Mouse (Mus musculus) neural tube, embryonic 12.5 days (tissue): ENCODE data around the gene Cyth3. TPM values are rescaled to one million over a fixed set of nuclear protein-coding genes. Genes with fewer than 3 reads are reported as not detected.

Experiments
- ATAC-seq: fragments of 200-750 bp; cut with Nextera tagmentation; 2 replicates; pipeline ENCODE4 v1.8.0; 2017; ENCODE audit warnings: low read depth, mild to moderate bottlenecking, moderate TSS enrichment, moderate library complexity; ENCODE audit not compliant: low FRiP score
- H3K27ac ChIP-seq: fragments of 300-500 bp; sonication (generic); 2 replicates; pipeline ENCODE4 v1.5.1; 2016
- H3K27me3 ChIP-seq: fragments of 300-500 bp; sonication (generic); replicated peaks from 2 replicates; pipeline ENCODE4 v1.6.1; 2016; ENCODE audit warnings: mild to moderate bottlenecking
- H3K36me3 ChIP-seq: fragments of 300-500 bp; sonication (generic); 2 replicates; pipeline ENCODE4 v1.6.1; 2016; ENCODE audit warnings: mild to moderate bottlenecking
- H3K4me1 ChIP-seq: fragments of 300-500 bp; sonication (generic); 2 replicates; pipeline ENCODE4 v1.6.1; 2016
- H3K4me2 ChIP-seq: fragments of 300-500 bp; sonication (generic); replicated peaks from 2 replicates; pipeline ENCODE4 v1.6.1; 2016; ENCODE audit warnings: mild to moderate bottlenecking
- H3K4me3 ChIP-seq: fragments of 300-500 bp; sonication (generic); 2 replicates; pipeline ENCODE4 v1.5.1; 2016
- H3K9ac ChIP-seq: fragments of 300-500 bp; sonication (generic); 2 replicates; pipeline ENCODE4 v1.6.1; 2016; ENCODE audit warnings: mild to moderate bottlenecking
- H3K9me3 ChIP-seq: fragments of 300-500 bp; sonication (generic); 2 replicates; pipeline ENCODE4 v1.6.1; 2016; ENCODE audit warnings: mild to moderate bottlenecking
- WGBS: fragments of 180-500 bp; shearing (Covaris S2); methylation state at CpG from one replicate; pipeline ENCODE4 v1.1.7; 2016; 5-methylcytosine and 5-hydroxymethylcytosine counted together
- polyA plus RNA-seq: library from polyadenylated mRNA; unstranded; fragments of >200 nt; fragmentation: Nextera tagmentation; extraction: Ambion mirVana; gene quantifications from 2 replicates; pipeline ENCODE4 v1.2.1, GENCODE M21; 2016

Cyth3 gene
- polyA plus RNA-seq, 1 experiment from 2014 or later, result 42.4 TPM

- H3K36me3 ChIP-seq, result no peaks in the 10 kb centered on the region
- 88% methylated on average over 8 of the region's 8 CpGs for WGBS
- no peak overlapping the region for H3K27ac ChIP-seq
- peaks cover 10% of the 10 kb centered on the region for H3K4me1 ChIP-seq
- H3K4me2 ChIP-seq, result 0 out of 2 replicates have a peak overlapping the region, but pooled peaks have one; percentile 63
- no peak overlapping the region for H3K9ac ChIP-seq
- no peak overlapping the region for H3K4me3 ChIP-seq
- no peaks in the 10 kb centered on the region for H3K27me3 ChIP-seq
- no peak for ATAC-seq
- H3K9me3 ChIP-seq, result no peaks in the 10 kb centered on the region
These were observed 137.3 kb downstream of the Cyth3 start for GRCm38 (mm10) chr5:143759554-143759953.

Other genes starting within 250 kb of the Cyth3 start
- gene Kdelr2, start 218.6 kb upstream of the Cyth3 start, polyA plus RNA-seq, result 164 and 183 TPM in 2 replicates
- 14.8 and 16.3 TPM in 2 replicates for gene Daglb, start 157.9 kb upstream of the Cyth3 start, polyA plus RNA-seq
- gene Rac1, start 94.4 kb upstream of the Cyth3 start, polyA plus RNA-seq, result 410 and 452 TPM in 2 replicates
- gene Usp42, start 109.8 kb downstream of the Cyth3 start, polyA plus RNA-seq, result 34.3 and 35.4 TPM in 2 replicates
- gene Eif2ak1, start 195.3 kb downstream of the Cyth3 start, polyA plus RNA-seq, result 47.9 and 53.0 TPM in 2 replicates